Mouse (Mus musculus) hindbrain, embryonic 16.5 days (tissue): ENCODE results near the gene Wasf3. TPM values are rescaled to one million over a fixed set of nuclear protein-coding genes. Genes with fewer than 3 reads are reported as not detected.
"Not testable (repeated sequence)": the region's sequence is repeated elsewhere in the genome, so short reads cannot be mapped to it uniquely, and the experiment has no call there.

Experiments
- ATAC-seq: fragments of 200-750 bp; cut with Nextera tagmentation; 2 replicates; pipeline ENCODE4 v1.8.0; 2017; ENCODE audit warnings: moderate TSS enrichment, moderate library complexity
- H3K27ac ChIP-seq: fragments of 300-500 bp; sonication (generic); 2 replicates; pipeline ENCODE4 v1.5.1; 2014; ENCODE audit warnings: low read depth, mild to moderate bottlenecking, control low read depth, low read length, moderate library complexity
- H3K27me3 ChIP-seq: fragments of 300-500 bp; sonication (generic); replicated peaks from 2 replicates; pipeline ENCODE4 v1.6.1; 2014; ENCODE audit warnings: low read length; ENCODE audit not compliant: control insufficient read depth, insufficient read depth
- H3K36me3 ChIP-seq: fragments of 300-500 bp; sonication (generic); 2 replicates; pipeline ENCODE4 v1.6.1; 2014; ENCODE audit warnings: mild to moderate bottlenecking, low read length, moderate library complexity, mixed read lengths; ENCODE audit not compliant: control insufficient read depth, insufficient read depth
- H3K4me1 ChIP-seq: fragments of 300-500 bp; sonication (generic); 2 replicates; pipeline ENCODE4 v1.6.1; 2014; ENCODE audit warnings: low read depth, low read length; ENCODE audit not compliant: control insufficient read depth, insufficient read depth
- H3K4me2 ChIP-seq: fragments of 300-500 bp; sonication (generic); 2 replicates; pipeline ENCODE4 v1.6.1; 2014; ENCODE audit warnings: mild to moderate bottlenecking, low read length, control low read depth, moderate library complexity
- H3K4me3 ChIP-seq: fragments of 300-500 bp; sonication (generic); 2 replicates; pipeline ENCODE4 v1.5.1; 2014; ENCODE audit warnings: mild to moderate bottlenecking, low read length, control low read depth, moderate library complexity
- H3K9ac ChIP-seq: fragments of 300-500 bp; sonication (generic); 2 replicates; pipeline ENCODE4 v1.6.1; 2014; ENCODE audit warnings: low read depth, mild to moderate bottlenecking, control low read depth, low read length, moderate library complexity
- H3K9me3 ChIP-seq: fragments of 300-500 bp; sonication (generic); 2 replicates; pipeline ENCODE4 v1.6.1; 2014; ENCODE audit warnings: mild to moderate bottlenecking, low read length, moderate library complexity; ENCODE audit not compliant: control insufficient read depth
- WGBS: fragments of 180-500 bp; shearing (Covaris S2); extraction: QIAGEN DNeasy Blood & Tissue Kit; methylation state at CpG from one replicate; pipeline ENCODE4 v1.1.7; 2014; 5-methylcytosine and 5-hydroxymethylcytosine counted together
- polyA plus RNA-seq: library from polyadenylated mRNA; unstranded; fragments of >200 nt; fragmentation: Nextera tagmentation; extraction: Ambion mirVana; gene quantifications from 2 replicates; pipeline ENCODE4 v1.2.1, GENCODE M21; 2015

Gene Wasf3
- polyA plus RNA-seq, 1 experiment from 2014 or later = 19.3 TPM

- H3K4me1 ChIP-seq, H3K27ac ChIP-seq, H3K9ac ChIP-seq, H3K4me3 ChIP-seq, ATAC-seq, H3K9me3 ChIP-seq, H3K4me2 ChIP-seq, H3K27me3 ChIP-seq, H3K36me3 ChIP-seq: not testable (repeated sequence)
- WGBS = 8% methylated on average over 4 of the region's 4 CpGs
Measured at GRCm38 (mm10) chr5:146479564-146479963, 94.8 kb downstream of the Wasf3 start.

- H3K9me3 ChIP-seq, H3K27me3 ChIP-seq, H3K36me3 ChIP-seq, H3K9ac ChIP-seq, H3K4me2 ChIP-seq, ATAC-seq, H3K27ac ChIP-seq, H3K4me1 ChIP-seq, H3K4me3 ChIP-seq: not testable (repeated sequence)
- WGBS = no CpG with 5 or more reads among the region's 3 CpGs
Measured at GRCm38 (mm10) chr5:146481665-146482064, 96.9 kb downstream of the Wasf3 start, which contains the start of gene Gm6408. Gm6408 (plus strand) TSS chr5:146481965.

- H3K27ac ChIP-seq, H3K36me3 ChIP-seq, H3K9me3 ChIP-seq, H3K4me1 ChIP-seq, H3K27me3 ChIP-seq, H3K9ac ChIP-seq, H3K4me3 ChIP-seq, ATAC-seq, H3K4me2 ChIP-seq: not testable (repeated sequence)
- WGBS = 13% methylated on average over 3 of the region's 4 CpGs
Measured at GRCm38 (mm10) chr5:146488959-146489358, 104.2 kb downstream of the Wasf3 start.

DNA sequence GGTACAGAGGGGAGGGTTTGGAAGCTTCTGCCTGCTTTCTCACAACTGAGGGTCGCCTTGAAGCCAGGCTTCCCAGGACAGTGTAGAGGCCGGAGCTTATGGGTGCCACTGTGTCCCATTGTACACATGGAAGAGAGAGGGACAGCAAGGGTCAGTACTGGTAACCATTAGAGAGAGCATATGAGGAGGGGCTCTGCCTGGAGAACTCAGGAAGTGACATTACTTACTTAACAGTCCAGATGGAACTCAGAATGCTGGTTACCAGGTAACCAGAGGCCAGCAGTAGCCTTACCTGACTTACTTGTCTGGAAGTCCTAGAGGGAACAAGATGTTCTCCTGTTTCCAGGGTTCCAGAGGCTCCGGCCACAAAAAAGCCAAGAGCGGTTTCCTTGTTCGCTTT lies 106.3 kb downstream of the Wasf3 start, which contains the start of gene Gm6370:
Gm6370 (plus strand) TSS at position 301 of the 400 bp plus-strand sequence.
- not testable (repeated sequence) for H3K4me1 ChIP-seq
- WGBS = no CpG with 5 or more reads among the region's 5 CpGs

DNA sequence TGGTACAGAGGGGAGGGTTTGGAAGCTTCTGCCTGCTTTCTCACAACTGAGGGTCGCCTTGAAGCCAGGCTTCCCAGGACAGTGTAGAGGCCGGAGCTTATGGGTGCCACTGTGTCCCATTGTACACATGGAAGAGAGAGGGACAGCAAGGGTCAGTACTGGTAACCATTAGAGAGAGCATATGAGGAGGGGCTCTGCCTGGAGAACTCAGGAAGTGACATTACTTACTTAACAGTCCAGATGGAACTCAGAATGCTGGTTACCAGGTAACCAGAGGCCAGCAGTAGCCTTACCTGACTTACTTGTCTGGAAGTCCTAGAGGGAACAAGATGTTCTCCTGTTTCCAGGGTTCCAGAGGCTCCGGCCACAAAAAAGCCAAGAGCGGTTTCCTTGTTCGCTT lies 117.3 kb downstream of the Wasf3 start, which contains the start of gene 4930449I24Rik:
4930449I24Rik (plus strand) TSS at position 301 of the 400 bp plus-strand sequence.
- H3K27ac ChIP-seq, ATAC-seq, H3K4me2 ChIP-seq, H3K27me3 ChIP-seq, H3K36me3 ChIP-seq, H3K4me1 ChIP-seq, H3K4me3 ChIP-seq, H3K9ac ChIP-seq, H3K9me3 ChIP-seq: not testable (repeated sequence)
- WGBS = no CpG with 5 or more reads among the region's 5 CpGs

More for the DNA sequence above, 106.3 kb downstream of the Wasf3 start, which contains the start of gene Gm6370:
- H3K4me3 ChIP-seq, H3K9ac ChIP-seq, H3K9me3 ChIP-seq, H3K27ac ChIP-seq, H3K4me2 ChIP-seq, H3K27me3 ChIP-seq, H3K36me3 ChIP-seq, ATAC-seq: not testable (repeated sequence)

- not testable (repeated sequence) for H3K9me3 ChIP-seq, H3K27ac ChIP-seq, H3K9ac ChIP-seq, H3K27me3 ChIP-seq, H3K4me3 ChIP-seq, H3K36me3 ChIP-seq, H3K4me1 ChIP-seq, ATAC-seq, H3K4me2 ChIP-seq
- WGBS = no CpG with 5 or more reads among the region's 5 CpGs
Measured at GRCm38 (mm10) chr5:146513823-146514222, 129.0 kb downstream of the Wasf3 start, which contains the start of gene Gm3402. Gm3402 (plus strand) TSS chr5:146514123.

Other genes with a start within 250 kb of the Wasf3 start
- gene Gm5565, start 224.4 kb upstream of the Wasf3 start, polyA plus RNA-seq = not detected in 2 replicates
- gene Gm6309, start 214.3 kb upstream of the Wasf3 start, polyA plus RNA-seq = not detected in 2 replicates
- 0.35 TPM in 1 of 2 replicates, not detected in the other for gene 1700001J03Rik, start 199.7 kb upstream of the Wasf3 start, polyA plus RNA-seq
- gene Rnf6, start 163.4 kb upstream of the Wasf3 start, polyA plus RNA-seq = 28.0 and 30.1 TPM in 2 replicates
- gene Cdk8, start 153.8 kb upstream of the Wasf3 start, polyA plus RNA-seq = 11.2 and 13.9 TPM in 2 replicates
- gene Gm6408, start 97.0 kb downstream of the Wasf3 start, polyA plus RNA-seq = not detected in 2 replicates
- not detected in 2 replicates for gene Gm6370, start 106.4 kb downstream of the Wasf3 start, polyA plus RNA-seq
- not detected in 2 replicates for gene 4930449I24Rik, start 117.4 kb downstream of the Wasf3 start, polyA plus RNA-seq
- gene Gm3402, start 129.1 kb downstream of the Wasf3 start, polyA plus RNA-seq = not detected in 2 replicates
- gene Gm3404, start 140.8 kb downstream of the Wasf3 start, polyA plus RNA-seq = not detected in 2 replicates
- gene Gm3409, start 152.7 kb downstream of the Wasf3 start, polyA plus RNA-seq = not detected in 2 replicates
- gene Gm3415, start 171.2 kb downstream of the Wasf3 start, polyA plus RNA-seq = not detected in 2 replicates
- gene Gpr12, start 200.3 kb downstream of the Wasf3 start, polyA plus RNA-seq = 28.0 and 29.8 TPM in 2 replicates